Mouse (Mus musculus) cerebellum, adult 2 months (tissue): ENCODE results near the gene Cacnb4.

Experiments
- CTCF ChIP-seq: fragments of 200-500 bp; IDR thresholded peaks from 2 replicates; pipeline ENCODE4 v1.5.1; 2011; ENCODE audit warnings: low read depth, mild to moderate bottlenecking, control low read depth, low read length, moderate library complexity, borderline replicate concordance; ENCODE audit not compliant: insufficient read depth
- POLR2A ChIP-seq: fragments of 200-500 bp; IDR thresholded peaks from 2 replicates; pipeline ENCODE4 v1.6.1; 2011; ENCODE audit warnings: low read length, control low read depth, borderline replicate concordance; ENCODE audit not compliant: insufficient read depth

DNA sequence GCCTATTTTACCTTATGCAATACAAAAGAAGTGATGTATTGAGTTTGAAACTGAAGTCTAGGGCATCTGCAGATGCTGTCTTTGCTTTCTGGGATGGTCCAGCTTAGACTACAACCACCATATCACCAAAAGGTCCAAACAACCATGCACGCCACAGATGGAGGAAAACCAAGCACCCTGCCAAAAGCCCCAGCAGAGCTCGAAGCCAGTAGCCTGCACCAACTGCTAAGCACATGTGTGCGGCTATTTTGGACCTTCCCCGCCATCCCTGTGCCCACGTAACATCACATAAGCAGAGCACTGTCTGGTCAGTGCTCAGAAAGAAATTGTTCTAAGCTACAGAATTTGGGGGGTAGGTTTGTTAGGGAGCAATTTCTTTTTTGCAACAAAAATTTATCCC, 5.9 kb downstream of the Cacnb4 start:
- TF ChIP-seq CTCF = no peak
- no peak for TF ChIP-seq POLR2A
